ENCODE assay signal across 21 mouse cellular contexts in genomic region chr13:43193932-43194331, GRCm38 (mm10). TPM values are rescaled to one million over a fixed set of nuclear protein-coding genes. Genes with fewer than 3 reads are reported as not detected.
DNase-seq lines count a peak whose midpoint lies in the region; ATAC-seq and TF ChIP-seq lines count a peak whose summit lies in the region.
"Had no signal": no experiment of that assay in that cellular context is flagged by ENCODE, and none has a peak within 500 bp of the region (broad histone marks: within the 10 kb centered on the region; RNA-seq: fewer than 3 reads in every experiment).

No protein-coding gene starts in this region.

- H3K36me3 ChIP-seq in heart, embryonic 10.5 days, result no peaks in the 10 kb centered on the region
- H3K36me3 ChIP-seq in lung, embryonic 16.5 days (ENCODE audit: control insufficient read depth, insufficient read depth, low read length), result no peaks in the 10 kb centered on the region
- no peaks in the 10 kb centered on the region for H3K36me3 ChIP-seq in myocyte (ENCODE audit: control insufficient read depth, insufficient read depth)
- H3K36me3 ChIP-seq: embryonic facial prominence, embryonic 15.5 days; forebrain, embryonic 10.5 days; hindbrain, embryonic 10.5 days; intestine, embryonic 15.5 days had no signal

- H3K27ac ChIP-seq in heart, embryonic 10.5 days, result peak overlapping the region; percentile 67; the same call in 1 of the 2 replicates
- 0 out of 2 replicates have a peak overlapping the region, but pooled peaks have one; percentile 18 for H3K27ac ChIP-seq in lung, embryonic 16.5 days (ENCODE audit: low read length)
- H3K27ac ChIP-seq: embryonic facial prominence, embryonic 15.5 days; forebrain, embryonic 10.5 days; gastrocnemius, adult 2 months; hindbrain, embryonic 10.5 days; hindbrain, embryonic 14.5 days; intestine, embryonic 15.5 days had no signal

- H3K4me1 ChIP-seq in heart, embryonic 10.5 days, result peaks cover 63% of the 10 kb centered on the region
- H3K4me1 ChIP-seq in lung, embryonic 16.5 days (replicated peaks; ENCODE audit: control insufficient read depth, insufficient read depth, low read length), result peaks cover 35% of the 10 kb centered on the region

- H3K27me3 ChIP-seq in heart, embryonic 10.5 days (ENCODE audit: insufficient read depth, poor library complexity, severe bottlenecking), result peaks cover 4% of the 10 kb centered on the region; the same call in 1 of the 2 replicates
- no peaks in the 10 kb centered on the region for H3K27me3 ChIP-seq in lung, embryonic 16.5 days (ENCODE audit: control insufficient read depth, insufficient read depth, low read depth, low read length)
- H3K27me3 ChIP-seq in myocyte (ENCODE audit: control insufficient read depth, insufficient read depth, insufficient read length), result no peaks in the 10 kb centered on the region
- H3K27me3 ChIP-seq: embryonic facial prominence, embryonic 15.5 days; intestine, embryonic 15.5 days had no signal

- no peak overlapping the region for H3K9ac ChIP-seq in lung, embryonic 16.5 days (ENCODE audit: low read length)
- H3K9ac ChIP-seq: embryonic facial prominence, embryonic 15.5 days; hindbrain, embryonic 14.5 days; intestine, embryonic 15.5 days had no signal

- 77% methylated on average over 8 of the region's 8 CpGs for WGBS in heart, embryonic 10.5 days
- WGBS in lung, embryonic 16.5 days, result 87% methylated on average over 8 of the region's 8 CpGs

- peak; percentile 5 for DNase-seq in cerebellum, adult 9-10 months
- no peak for DNase-seq in heart, embryonic 10.5 days (ENCODE audit: low spot score)
- no peak for DNase-seq in heart, adult 11 months
- no peak for DNase-seq in lung, postnatal 25 days (ENCODE audit: low spot score)
- DNase-seq: adrenal gland, adult 8-10 months; adrenal gland, postnatal 36 days; embryo, embryonic 11 days; gastrocnemius, adult 2 months; gastrocnemius, postnatal 25 days; heart, postnatal 10 days; kidney, adult 18-20 months had no signal

- H3K4me2 ChIP-seq in lung, embryonic 16.5 days (ENCODE audit: low read depth, low read length), result no peak overlapping the region
- H3K4me2 ChIP-seq in myocyte (ENCODE audit: low read depth), result peak overlapping the region; percentile 60
- H3K4me2 ChIP-seq: embryonic facial prominence, embryonic 15.5 days; hindbrain, embryonic 14.5 days; intestine, embryonic 15.5 days had no signal

- no peak for TF ChIP-seq POLR2A in myocyte (IDR thresholded peaks at IDR 0.05; ENCODE audit: insufficient read length, low read depth)

- no peak overlapping the region for H3K4me3 ChIP-seq in heart, embryonic 10.5 days
- no peak overlapping the region for H3K4me3 ChIP-seq in lung, embryonic 16.5 days (ENCODE audit: low read length)
- no peak overlapping the region for H3K4me3 ChIP-seq in myocyte
- H3K4me3 ChIP-seq: embryonic facial prominence, embryonic 15.5 days; erythroblast, embryonic 14.5 days; forebrain, embryonic 10.5 days; gastrocnemius, adult 2 months; hindbrain, embryonic 10.5 days; intestine, embryonic 15.5 days had no signal

- no peaks in the 10 kb centered on the region for H3K79me2 ChIP-seq in myocyte (ENCODE audit: control insufficient read depth, insufficient read depth)

- no peak overlapping the region for H3ac ChIP-seq in myocyte (ENCODE audit: control insufficient read depth, insufficient read length)

- ATAC-seq in cerebellum, adult (ENCODE audit: insufficient number of reproducible peaks, low FRiP score, low TSS enrichment), result no peak
- ATAC-seq in lung, embryonic 16.5 days (ENCODE audit: low read depth), result no peak
- ATAC-seq: forebrain, embryonic 14.5 days had no signal

- no peaks in the 10 kb centered on the region for H3K9me3 ChIP-seq in heart, embryonic 10.5 days
- no peaks in the 10 kb centered on the region for H3K9me3 ChIP-seq in lung, embryonic 16.5 days (ENCODE audit: control insufficient read depth, low read length)
- H3K9me3 ChIP-seq: embryonic facial prominence, embryonic 15.5 days; forebrain, embryonic 10.5 days; hindbrain, embryonic 10.5 days; intestine, embryonic 15.5 days had no signal

TF ChIP-seq in myocyte, 11 proteins besides CTCF, POLR2A, EP300 and RAD21:
- TF ChIP-seq MAX (IDR thresholded peaks at IDR 0.05; ENCODE audit: low read depth), result no peak
- TF ChIP-seq CEBPB (IDR thresholded peaks at IDR 0.05; ENCODE audit: insufficient read depth, poor library complexity, severe bottlenecking), result no peak
- no peak for TF ChIP-seq REST (IDR thresholded peaks at IDR 0.05; ENCODE audit: insufficient read depth, insufficient read length)
- TF ChIP-seq MYOD1 (IDR thresholded peaks at IDR 0.05; ENCODE audit: control insufficient read depth in 1 of 3, insufficient read length in 2 of 3, low read depth in 2 of 3), result no peak
- no peak for TF ChIP-seq MYOG (IDR thresholded peaks at IDR 0.05; ENCODE audit: control insufficient read depth in 1 of 3, insufficient read depth in 1 of 3, insufficient read length in 2 of 3, low read depth in 2 of 3)
- no peak for TF ChIP-seq TCF3 (IDR thresholded peaks at IDR 0.05; ENCODE audit: insufficient read length, low read depth)
- no peak for TF ChIP-seq SRF (IDR thresholded peaks at IDR 0.05; ENCODE audit: control insufficient read depth, insufficient read length, low read depth)
- no peak for TF ChIP-seq E2F4 (IDR thresholded peaks at IDR 0.05; ENCODE audit: insufficient read depth)
- TF ChIP-seq POLR2AphosphoS2 (IDR thresholded peaks at IDR 0.05; ENCODE audit: insufficient read length, low read depth), result no peak
- no peak for TF ChIP-seq TCF12 (IDR thresholded peaks at IDR 0.05; ENCODE audit: insufficient read depth, poor library complexity, severe bottlenecking)
- no peak for TF ChIP-seq USF1 (IDR thresholded peaks at IDR 0.05; ENCODE audit: low read depth)

RNA-seq across cellular contexts. Expression of gene Tbc1d7, which starts 22.6 kb away (rescaled TPM):
- polyA plus RNA-seq in heart, embryonic 10.5 days (2016; fragmentation: Nextera tagmentation; extraction: Ambion mirVana), result 55.0 and 55.8 TPM in 2 replicates
- polyA plus RNA-seq in lung, embryonic 16.5 days (2015; fragmentation: Nextera tagmentation; extraction: Ambion mirVana), result 44.4 and 47.3 TPM in 2 replicates
- 31.4 TPM for polyA plus RNA-seq in myocyte (2012; fragmentation: generic; extraction: Trizol)
